Mouse (Mus musculus) layer of hippocampus, adult 9-10 months (tissue): ENCODE data around the gene Ctbp2.

Experiments used
- DNase-seq: peaks from one replicate; pipeline ENCODE4 v3.0.0; 2022; ENCODE audit warnings: low spot score

The Ctbp2 gene

GRCm38 (mm10) chr7:133007343-133007742 is 116.8 kb downstream of the Ctbp2 start:
- DNase-seq = no peak

GRCm38 (mm10) chr7:133005772-133006171 is 118.4 kb downstream of the Ctbp2 start:
- DNase-seq = no peak

GRCm38 (mm10) chr7:133003421-133003820 is 120.7 kb downstream of the Ctbp2 start:
- peak; percentile 80 for DNase-seq

GRCm38 (mm10) chr7:133002271-133002670 is 121.9 kb downstream of the Ctbp2 start:
- DNase-seq = no peak

GRCm38 (mm10) chr7:133001388-133001787 is 122.8 kb downstream of the Ctbp2 start:
- DNase-seq = no peak

GRCm38 (mm10) chr7:132999061-132999460 is 125.1 kb downstream of the Ctbp2 start:
- DNase-seq = no peak

- no peak for DNase-seq
These were observed 125.5 kb downstream of the Ctbp2 start for GRCm38 (mm10) chr7:132998639-132999038.

GRCm38 (mm10) chr7:132996391-132996790 is 127.8 kb downstream of the Ctbp2 start:
- no peak for DNase-seq

- no peak for DNase-seq
These were observed 129.4 kb downstream of the Ctbp2 start for GRCm38 (mm10) chr7:132994628-132995191.

- DNase-seq = no peak
These were observed 130.0 kb downstream of the Ctbp2 start for GRCm38 (mm10) chr7:132994120-132994519.

GRCm38 (mm10) chr7:132992967-132993615 is 131.1 kb downstream of the Ctbp2 start:
- DNase-seq = no peak

- no peak for DNase-seq
These were observed 132.8 kb downstream of the Ctbp2 start for GRCm38 (mm10) chr7:132991240-132991900.

GRCm38 (mm10) chr7:132989839-132990238 is 134.3 kb downstream of the Ctbp2 start:
- DNase-seq = no peak

GRCm38 (mm10) chr7:132982639-132983038 is 141.5 kb downstream of the Ctbp2 start:
- DNase-seq = no peak

- no peak for DNase-seq
These were observed 146.2 kb downstream of the Ctbp2 start for GRCm38 (mm10) chr7:132977981-132978380.

GRCm38 (mm10) chr7:132976079-132976478 is 148.1 kb downstream of the Ctbp2 start:
- DNase-seq = no peak

- no peak for DNase-seq
These were observed 152.1 kb downstream of the Ctbp2 start for GRCm38 (mm10) chr7:132972079-132972478.

- no peak for DNase-seq
These were observed 158.4 kb downstream of the Ctbp2 start for GRCm38 (mm10) chr7:132965707-132966106.

GRCm38 (mm10) chr7:132964395-132964794 is 159.8 kb downstream of the Ctbp2 start:
- no peak for DNase-seq

GRCm38 (mm10) chr7:132950613-132951012 is 173.5 kb downstream of the Ctbp2 start:
- no peak for DNase-seq

GRCm38 (mm10) chr7:132949968-132950367 is 174.2 kb downstream of the Ctbp2 start:
- DNase-seq = no peak

- DNase-seq = no peak
These were observed 183.6 kb downstream of the Ctbp2 start for GRCm38 (mm10) chr7:132940569-132940968.

- no peak for DNase-seq
These were observed 185.0 kb downstream of the Ctbp2 start for GRCm38 (mm10) chr7:132939118-132939517.
